Mouse (Mus musculus) fibroblast of lung, adult 2 months (primary cell): ENCODE measurements around the gene Cdc42bpa.

Experiments used
- DNase-seq: peaks from one replicate; pipeline ENCODE4 v3.0.0-alpha.2; 2011; ENCODE audit warnings: low read depth

Gene Cdc42bpa

DNA sequence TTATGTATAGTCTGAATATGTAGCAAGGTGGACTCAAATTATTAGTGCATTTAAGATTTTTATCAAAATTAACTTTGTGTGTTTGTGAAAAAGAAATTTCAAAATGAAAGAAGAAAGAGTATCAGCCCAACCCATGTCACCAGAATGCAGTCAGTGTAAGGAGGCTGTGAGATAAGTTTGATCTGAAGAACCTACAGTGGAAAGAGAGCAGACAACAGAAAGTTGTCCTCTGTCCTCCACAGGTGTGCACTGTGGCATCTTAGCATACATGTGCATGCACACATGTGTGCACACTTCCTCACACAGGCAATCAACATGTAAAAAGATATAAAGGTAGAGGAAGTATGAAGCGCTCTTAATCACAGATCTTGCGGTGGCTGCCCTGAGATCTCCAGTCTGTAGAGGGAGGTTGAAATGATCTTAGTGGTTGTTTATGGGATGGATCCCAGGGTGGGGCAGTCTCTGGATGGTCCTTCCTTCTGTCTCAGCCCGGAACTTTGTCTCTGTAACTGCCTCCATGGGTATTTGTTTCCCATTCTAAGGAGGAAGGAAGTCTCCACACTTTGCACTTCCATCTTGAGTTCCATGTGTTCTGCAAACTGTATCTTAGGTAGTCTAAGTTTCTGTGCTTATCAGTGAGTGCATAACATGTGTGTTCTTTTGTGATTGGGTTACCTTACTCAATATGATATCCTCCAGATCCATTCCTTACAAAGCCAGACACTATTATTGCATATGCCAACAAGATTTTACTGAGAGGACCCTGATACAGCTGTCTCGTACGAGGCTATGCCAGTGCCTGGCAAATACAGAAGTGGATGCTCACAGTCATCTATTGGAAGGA lies 71.7 kb downstream of the Cdc42bpa start:
- no peak for DNase-seq

DNA sequence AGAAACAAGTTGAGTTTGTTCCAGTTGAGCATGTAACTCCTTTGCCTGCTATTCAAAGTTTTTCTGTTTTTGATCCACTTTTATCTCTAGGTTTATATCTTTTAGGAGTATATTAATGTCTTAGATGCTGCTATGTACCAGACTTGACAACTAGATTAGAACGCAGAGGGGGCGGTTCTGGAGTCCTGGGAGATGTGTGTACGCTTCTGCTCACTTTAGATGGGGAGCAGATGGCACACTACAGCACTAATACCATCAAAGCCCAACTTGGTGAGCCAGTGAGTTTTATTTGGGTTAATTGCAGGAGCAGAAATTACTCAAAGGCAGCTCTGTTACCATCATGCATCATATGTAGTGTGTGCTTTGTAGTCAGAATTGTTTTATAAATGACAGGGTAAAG lies 77.2 kb downstream of the Cdc42bpa start:
- no peak for DNase-seq

DNA sequence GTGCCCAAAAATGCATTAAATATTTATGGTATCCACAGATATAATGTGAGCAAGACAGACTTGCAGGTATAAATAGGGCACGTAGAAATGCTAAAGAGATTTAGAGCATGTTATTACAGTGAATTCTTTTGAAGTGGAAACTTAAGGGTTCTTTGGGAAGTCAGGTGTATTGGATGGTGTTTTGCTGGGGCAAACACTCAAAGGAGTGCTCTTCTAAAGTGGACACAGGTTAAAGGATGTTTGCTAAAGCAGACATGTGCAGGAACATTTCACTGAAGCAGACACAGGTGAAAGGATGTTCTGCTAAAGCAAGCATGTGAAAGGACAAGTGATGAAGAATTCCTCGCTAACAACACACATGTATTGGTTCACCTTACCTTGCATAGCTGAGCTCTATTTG lies 83.9 kb downstream of the Cdc42bpa start:
- DNase-seq, result no peak

DNA sequence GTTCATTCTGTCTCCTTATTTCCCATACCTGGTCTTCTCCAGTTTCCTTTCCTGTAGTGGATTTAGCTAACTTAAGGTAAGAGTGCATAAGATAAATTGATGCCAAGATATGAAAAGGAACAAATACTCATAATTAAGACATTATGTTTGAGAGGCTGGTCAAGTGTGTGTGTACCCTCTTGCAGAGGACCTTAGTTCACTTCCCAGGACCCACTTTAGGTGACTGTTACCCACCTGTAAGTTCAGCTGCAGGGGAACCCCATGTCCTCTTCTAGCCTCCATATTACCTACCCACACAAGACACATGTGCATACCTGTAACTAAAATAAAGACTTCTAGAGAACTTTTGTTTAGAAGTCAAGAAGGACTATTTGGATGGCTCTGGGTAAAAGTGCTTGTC lies 84.9 kb downstream of the Cdc42bpa start:
- DNase-seq, result no peak

DNA sequence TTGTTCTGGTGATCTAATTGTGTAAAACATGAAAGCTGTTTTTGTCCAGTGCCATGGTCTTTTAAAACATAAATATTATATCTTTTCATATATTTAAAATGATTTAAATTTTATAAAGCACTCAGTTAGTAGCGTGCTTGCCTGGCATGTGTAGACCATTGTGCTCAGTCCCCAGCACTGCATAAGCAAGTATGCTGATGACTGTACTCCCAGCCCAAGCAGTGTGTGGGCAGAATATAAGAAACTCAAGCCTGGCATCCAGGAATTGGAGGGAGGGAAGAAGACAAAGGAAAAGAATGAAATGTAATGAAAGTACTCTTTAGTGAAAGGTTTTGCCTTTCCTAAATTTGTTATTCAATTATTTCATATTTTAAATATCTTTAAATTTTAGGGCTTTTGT lies 128.9 kb downstream of the Cdc42bpa start:
- DNase-seq, result no peak

DNA sequence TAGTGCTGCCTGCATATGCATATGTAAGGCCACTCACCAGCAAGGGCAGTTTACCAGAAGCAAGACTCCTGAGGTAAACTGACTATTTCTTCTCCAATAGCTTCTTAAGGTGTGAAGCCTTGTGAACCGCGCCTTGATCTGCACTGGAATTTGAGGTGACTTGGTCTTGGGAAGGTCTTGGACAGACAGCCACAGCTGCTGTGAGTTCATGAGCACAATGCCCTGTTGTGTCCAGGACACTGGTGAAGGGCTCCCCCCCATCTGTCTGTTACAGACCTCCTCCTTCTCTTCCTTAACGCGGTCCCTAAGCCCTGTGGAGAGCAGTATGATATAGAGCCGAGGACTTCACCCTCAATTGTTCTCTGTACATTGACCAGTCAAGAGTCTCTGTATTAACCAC lies 138.2 kb downstream of the Cdc42bpa start:
- no peak for DNase-seq

DNA sequence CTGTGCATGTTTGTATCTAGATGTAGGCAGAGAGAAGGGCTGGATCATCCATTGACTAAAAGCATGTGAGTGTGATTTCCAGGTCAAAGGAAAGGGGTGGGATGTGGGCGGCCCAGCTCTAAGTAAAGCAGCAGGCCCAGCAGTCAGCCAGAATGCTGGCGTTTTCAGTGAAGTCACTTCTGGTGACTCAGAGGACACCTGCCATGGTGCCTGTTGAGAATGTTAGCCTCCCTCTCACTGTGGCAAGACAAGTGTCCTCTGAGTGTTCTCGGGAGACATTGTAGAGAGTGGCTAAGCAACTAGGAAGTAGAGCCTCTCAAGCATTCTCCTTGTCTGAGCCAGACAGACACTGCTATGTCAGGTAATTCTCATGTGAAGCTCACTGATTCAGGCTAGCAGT lies 144.3 kb downstream of the Cdc42bpa start:
- DNase-seq, result no peak

DNA sequence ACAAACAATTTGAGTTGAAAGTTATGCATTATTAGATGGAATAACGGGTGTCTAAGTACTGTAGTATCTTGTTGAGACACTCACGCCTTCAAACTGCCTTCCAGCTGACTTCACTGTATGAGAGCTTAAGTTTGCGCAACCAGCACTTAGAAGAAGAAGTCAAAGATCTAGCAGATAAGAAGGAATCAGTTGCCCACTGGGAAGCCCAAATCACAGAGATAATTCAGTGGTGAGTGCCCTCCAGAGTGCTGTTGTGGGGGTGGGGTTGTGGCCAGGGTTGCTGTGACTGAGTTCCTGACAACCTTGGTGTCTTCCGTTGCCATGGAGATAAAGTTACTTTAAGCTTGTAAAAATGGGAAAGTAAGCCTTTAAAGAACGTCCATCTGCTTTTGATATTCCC lies 148.8 kb downstream of the Cdc42bpa start:
- DNase-seq, result no peak

DNA sequence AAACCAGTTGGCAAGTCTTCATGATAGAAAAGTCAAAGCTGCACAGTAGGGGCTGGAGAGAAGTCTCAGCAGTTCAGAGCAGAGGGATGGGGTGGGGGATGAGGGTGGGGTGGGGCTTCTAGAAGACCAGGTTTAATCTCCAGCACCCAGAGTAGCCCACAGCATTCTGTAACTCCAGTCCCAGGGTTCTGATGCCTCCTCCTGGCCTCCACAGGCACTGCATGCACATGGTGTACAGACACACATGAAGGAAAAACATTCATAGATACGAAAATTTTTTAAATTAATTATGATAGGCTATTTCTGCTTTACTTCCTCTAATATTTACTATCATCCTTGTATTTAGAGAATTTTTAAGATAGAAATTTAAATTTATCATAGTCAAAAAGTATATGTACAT lies 156.3 kb downstream of the Cdc42bpa start:
- no peak for DNase-seq

DNA sequence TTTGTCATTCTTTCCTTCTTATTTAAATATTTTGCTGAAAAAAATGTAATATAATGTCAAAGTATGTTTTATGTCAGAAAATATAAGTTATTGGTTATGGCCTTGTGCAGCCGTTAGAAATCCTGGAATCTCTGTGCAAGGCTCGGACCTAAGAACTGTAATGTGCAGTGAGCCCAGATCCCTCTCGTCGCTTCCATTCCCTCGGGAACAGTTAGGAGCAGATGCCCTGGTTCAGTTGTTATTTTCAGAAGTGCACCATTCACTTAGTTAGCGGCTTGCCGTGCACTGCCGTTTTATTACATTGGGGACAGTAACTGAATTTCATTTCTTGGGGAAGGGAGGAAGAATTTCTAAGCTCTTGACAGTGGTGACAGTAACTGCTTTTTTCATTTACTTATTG lies 158.0 kb downstream of the Cdc42bpa start:
- DNase-seq, result no peak

DNA sequence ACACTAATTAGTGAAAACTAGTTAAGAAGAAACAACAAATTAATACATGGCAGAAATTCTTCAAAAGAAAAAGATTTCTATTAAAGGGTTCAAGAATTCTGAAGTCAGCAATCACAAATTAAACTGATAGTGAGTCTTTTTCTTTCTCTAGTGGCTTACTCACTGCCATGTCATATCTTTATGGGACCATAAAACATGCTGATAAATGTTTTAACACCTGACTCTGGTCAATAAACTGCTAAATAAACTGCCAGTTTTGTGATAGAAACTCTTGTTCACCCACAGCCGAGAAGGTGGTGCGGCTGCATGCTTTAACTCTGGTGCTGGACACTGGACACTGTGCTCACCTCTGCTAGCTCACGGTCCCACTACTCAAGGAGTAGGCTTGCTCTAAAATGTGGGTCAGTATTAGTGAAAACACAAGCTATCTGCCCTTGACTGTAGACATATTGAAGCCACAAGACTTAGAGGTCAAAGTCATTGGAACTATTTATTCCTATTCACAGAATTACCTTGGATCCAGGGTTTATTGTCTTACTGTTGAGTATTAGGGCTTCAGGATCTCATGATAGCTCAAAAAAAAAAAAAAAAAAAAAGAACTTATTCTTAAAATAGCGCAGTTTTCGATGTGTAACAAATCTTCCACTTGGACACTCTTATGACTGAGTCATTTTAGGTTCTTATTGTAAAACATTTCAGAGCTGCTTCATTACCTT lies 168.0 kb downstream of the Cdc42bpa start:
- no peak for DNase-seq

DNA sequence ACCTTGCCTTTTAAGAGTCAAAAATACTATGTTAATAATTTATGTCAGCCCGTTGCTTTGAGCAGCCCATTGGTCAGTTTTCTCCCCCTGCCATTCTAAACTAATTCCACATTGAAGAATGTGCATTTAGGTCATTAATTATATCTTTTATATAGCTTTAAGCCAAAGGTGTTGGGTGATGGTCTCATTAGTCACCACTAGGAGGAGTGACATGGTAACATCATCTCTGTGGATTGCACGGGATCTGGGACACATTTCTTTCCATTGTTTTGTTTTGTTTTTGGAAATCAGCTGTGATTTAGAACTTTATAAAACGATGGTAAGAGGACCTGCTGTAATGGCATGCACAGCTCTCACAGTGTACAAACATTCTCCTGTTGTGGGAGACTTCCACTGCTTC lies 171.1 kb downstream of the Cdc42bpa start:
- no peak for DNase-seq

DNA sequence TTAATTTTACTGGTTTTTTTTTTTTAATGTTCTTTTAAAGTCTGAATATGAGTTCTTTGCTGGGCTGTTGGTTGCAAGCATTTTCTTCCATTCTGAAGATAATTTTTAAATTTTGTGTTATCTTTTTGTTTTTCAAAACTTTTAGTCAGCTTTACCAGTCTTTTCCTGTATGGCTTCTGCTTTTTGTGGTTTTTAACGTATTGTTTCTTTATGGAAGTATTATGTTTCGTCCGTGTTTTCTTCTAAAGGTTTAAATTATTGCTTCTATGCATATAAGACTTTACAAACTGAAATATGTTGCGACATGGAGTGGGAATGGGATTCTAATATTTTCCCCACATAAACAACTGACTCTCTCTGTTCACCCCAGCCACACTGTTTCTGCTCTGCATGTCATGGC lies 171.9 kb downstream of the Cdc42bpa start:
- no peak for DNase-seq

DNA sequence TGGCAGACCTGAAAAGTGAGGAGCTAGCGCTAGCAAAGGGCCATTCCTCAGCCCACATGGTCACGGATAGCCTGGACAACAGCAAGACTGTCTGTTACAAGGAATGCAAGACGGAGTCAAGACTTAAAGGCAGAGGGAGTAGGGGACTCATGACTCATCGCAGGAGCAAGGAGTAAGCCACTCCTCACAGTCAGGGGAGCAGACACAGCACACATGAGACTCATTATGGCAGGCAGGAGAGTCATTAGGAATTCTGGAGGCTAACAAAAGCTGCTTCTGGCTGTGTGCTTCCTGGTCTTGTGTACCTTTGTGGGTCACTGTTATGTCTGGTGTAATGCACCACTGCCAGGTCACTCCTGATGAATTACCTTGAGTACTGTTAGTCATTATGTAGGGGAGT lies 178.9 kb downstream of the Cdc42bpa start:
- peak; percentile 22 for DNase-seq

DNA sequence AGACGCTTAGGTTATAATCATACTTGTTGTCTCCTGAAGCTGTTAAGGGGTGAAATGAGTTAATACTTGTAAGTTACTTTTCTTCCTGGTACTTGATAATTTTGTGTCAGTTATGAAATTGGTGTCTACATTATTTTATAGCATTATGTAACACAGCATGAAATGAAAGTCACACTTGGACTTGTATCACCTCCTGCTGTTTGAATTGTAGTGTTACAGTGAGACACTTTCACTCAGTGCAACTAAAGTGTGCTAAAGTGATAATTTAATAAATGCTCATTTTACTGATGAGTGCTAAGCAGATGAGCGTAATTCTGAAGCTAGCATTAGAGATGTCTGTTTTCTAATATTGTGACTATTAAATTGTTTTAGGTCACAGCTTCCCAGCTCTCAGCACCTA lies 180.7 kb downstream of the Cdc42bpa start:
- DNase-seq, result no peak

DNA sequence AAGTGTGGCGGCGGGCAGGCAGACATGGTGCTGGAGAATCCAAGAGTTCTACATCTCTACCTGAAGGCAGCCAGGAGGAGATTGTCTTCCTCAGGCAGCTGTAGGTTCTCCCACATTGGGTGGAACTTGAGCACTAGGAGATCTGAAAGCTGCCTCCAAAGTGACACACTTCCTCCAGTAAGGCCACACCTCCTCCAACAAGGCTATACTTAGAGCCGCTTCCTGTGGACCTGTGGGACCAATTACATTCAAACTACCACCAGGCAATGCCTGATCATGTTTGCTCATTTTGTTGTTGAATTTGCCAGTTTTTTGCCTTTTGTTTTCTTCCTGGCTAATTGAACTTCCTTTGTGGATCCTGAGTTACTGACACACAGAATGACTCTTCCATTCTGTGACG lies 187.8 kb downstream of the Cdc42bpa start:
- DNase-seq, result no peak

DNA sequence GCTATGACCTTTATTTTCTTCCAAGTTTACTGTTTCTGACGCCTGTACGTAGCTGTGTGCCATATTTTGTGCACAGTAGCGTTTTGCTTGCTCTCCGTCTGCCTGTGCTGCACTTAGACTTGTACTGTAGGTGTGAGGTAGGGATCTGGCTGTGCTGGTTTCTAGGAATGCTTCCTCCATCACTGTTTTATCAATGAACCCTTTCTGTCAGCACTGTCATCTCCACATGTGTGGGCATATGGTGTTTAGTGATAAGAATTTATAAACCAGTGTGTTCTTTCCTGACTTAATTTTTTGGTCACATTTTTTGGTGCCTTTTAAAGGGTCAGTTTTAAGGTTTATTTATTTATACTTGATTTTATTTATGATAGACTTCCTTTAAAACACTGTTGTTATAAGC lies 188.3 kb downstream of the Cdc42bpa start:
- no peak for DNase-seq

DNA sequence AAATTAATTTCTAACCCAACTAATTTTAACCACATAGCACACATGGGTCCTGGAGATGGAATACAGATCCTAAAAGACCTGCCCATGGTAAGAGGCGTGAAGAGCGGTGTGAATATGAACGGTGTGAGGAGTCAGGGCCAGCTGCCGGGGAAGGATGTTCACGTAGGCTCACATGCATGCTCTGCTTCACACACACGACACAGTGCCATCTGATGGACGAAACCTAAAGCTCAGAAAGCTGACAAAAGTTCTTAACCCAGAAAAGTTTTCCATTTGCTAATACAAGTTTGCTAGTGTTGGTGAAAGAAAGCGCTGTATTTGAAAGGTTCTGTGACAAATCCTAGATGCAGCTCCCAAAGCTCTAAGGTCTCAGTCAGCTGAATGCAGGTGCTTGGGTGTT lies 190.9 kb downstream of the Cdc42bpa start:
- DNase-seq, result no peak

DNA sequence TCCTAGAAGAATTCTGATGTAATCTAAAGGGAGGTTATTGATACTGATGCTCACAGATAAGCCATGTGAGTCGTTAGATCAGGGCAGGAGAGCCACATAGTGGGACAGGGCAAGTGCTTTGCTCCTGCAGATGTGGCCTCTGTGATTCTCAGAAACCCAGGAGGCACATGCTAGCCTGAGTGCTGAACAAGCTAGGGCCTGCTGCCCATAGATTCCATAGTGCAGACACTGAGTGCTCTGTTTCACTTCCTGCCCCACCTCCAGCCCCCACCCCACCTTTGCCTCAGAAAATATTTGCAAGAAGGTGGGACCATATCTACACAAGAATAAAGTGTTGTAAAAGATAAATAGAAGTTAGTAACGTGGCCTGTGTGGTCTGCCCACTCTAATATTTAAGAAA lies 198.4 kb downstream of the Cdc42bpa start:
- no peak for DNase-seq

DNA sequence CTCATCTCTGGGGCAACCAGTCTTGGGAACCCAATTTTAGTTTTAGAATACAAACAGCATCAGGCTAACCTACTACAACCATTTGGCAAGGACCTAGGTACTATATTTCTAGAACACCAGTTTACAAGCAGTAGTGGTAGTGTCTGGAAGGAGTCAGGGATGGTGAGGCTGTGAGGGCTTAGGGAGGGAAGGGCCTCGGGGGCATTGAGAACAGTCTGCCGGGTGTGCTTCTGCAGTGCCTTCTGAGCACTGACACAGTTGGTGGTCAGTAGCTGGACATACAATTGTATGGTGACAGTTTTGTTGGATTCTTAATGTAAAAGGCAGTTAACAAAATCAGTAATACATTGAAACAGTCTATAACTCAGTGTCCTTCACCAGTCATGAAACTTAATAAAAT lies 200.3 kb downstream of the Cdc42bpa start:
- DNase-seq, result no peak

DNA sequence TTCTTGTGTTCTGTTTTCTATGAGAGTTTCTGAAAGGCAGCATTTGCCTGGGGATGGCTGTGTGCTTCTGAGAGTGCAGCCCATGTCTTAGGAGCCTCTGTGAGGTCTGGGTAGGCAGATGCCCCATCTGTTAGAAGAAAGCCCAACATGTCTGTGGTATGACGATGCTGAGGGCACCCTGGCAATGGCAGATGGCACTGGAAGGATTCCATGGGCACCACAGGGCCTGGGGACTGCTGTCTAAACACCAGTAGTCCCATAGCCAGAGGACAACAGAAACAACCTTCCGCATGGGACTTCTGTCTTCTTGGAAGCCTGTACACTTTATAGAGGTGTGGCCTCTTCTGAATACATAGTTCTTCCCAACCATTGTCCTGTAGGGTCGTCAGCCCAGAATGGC lies 200.9 kb downstream of the Cdc42bpa start:
- no peak for DNase-seq

DNA sequence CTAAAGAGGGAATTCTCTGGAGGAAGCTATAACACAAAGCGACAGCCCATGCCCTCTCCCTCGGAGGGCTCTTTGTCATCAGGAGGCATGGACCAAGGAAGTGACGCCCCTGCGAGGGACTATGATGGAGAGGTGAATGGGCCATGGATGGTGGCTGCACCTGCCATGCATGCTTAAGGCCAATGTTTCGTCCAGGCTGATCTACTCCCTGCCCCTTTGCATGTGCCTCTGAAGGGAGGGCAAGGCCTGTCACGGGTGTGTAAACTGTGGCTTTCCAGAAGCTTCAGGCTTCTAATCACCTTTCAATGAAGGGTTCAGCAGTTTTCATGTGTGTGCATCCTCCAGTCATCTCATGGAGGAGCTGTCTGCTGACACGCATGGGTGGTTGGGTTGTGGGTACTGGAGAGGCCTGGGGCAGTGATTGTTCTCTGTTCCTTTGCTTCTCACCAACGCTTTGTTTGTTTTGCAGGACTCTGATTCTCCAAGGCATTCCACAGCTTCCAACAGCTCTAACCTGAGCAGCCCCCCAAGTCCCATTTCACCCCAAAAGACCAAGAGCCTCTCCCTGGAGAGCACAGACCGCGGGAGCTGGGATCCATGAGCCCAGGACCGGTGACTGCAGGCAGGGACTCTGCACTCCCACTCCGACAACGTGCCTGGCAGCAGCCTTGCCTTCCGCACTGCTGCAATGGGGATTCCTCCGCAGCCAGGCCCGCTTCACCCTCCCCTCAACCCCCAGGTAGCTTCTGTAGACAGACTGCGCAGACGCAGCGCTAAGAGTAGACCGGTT lies 201.5 kb downstream of the Cdc42bpa start:
- DNase-seq, result no peak

DNA sequence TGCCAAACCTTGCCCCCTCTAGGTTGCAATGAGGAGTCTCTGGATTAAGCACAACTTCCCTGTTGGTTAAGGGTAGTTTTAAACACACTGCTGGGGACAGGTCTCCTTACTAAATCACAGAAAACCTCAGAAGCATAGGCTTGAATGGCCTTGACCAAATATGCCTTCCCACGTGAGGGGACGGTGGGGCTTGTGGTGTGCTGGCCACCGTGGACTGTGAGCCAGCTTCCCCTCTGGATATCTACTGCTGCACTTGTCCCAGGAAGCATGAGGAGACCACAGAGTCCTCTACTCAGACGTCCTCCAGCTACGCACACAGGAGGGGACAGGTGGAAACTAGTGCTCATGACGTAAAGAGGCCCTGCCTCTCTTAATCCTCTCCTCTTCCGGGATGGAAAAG lies 202.7 kb downstream of the Cdc42bpa start:
- no peak for DNase-seq
